Mouse (Mus musculus) hindbrain, postnatal 0 days (tissue): Measurements from ENCODE around the gene Myo6. TPM values are rescaled to one million over a fixed set of nuclear protein-coding genes. Genes with fewer than 3 reads are reported as not detected.

Experiments used
- ATAC-seq: fragments of 200-750 bp; cut with Nextera tagmentation; 2 replicates; pipeline ENCODE4 v1.8.0; 2017; ENCODE audit warnings: mild to moderate bottlenecking, moderate TSS enrichment, moderate library complexity
- DNase-seq: peaks from one replicate; pipeline ENCODE4 v3.0.0-alpha.2; 2015; ENCODE audit warnings: low spot score
- H3K27ac ChIP-seq: fragments of 300-500 bp; sonication (generic); 2 replicates; pipeline ENCODE4 v1.5.1; 2014; ENCODE audit warnings: mild to moderate bottlenecking
- H3K27me3 ChIP-seq: fragments of 300-500 bp; sonication (generic); 2 replicates; pipeline ENCODE4 v1.6.1; 2014; ENCODE audit warnings: low read length, mixed read lengths; ENCODE audit not compliant: insufficient read depth
- H3K36me3 ChIP-seq: fragments of 300-500 bp; sonication (generic); 2 replicates; pipeline ENCODE4 v1.6.1; 2014; ENCODE audit warnings: low read length, mixed read lengths; ENCODE audit not compliant: insufficient read depth
- H3K4me1 ChIP-seq: fragments of 300-500 bp; sonication (generic); 2 replicates; pipeline ENCODE4 v1.6.1; 2014; ENCODE audit warnings: antibody characterized with exemption, low read length, mixed read lengths; ENCODE audit not compliant: insufficient read depth
- H3K4me2 ChIP-seq: fragments of 300-500 bp; sonication (generic); 2 replicates; pipeline ENCODE4 v1.6.1; 2014; ENCODE audit warnings: low read depth, mild to moderate bottlenecking, low read length, moderate library complexity, mixed read lengths
- H3K4me3 ChIP-seq: fragments of 300-500 bp; sonication (generic); 2 replicates; pipeline ENCODE4 v1.5.1; 2014; ENCODE audit warnings: low read length
- H3K9ac ChIP-seq: fragments of 300-500 bp; sonication (generic); replicated peaks from 2 replicates; pipeline ENCODE4 v1.6.1; 2014; ENCODE audit warnings: mild to moderate bottlenecking, low read length, moderate library complexity, mixed read lengths
- H3K9me3 ChIP-seq: fragments of 300-500 bp; sonication (generic); 2 replicates; pipeline ENCODE4 v1.6.1; 2016; ENCODE audit warnings: low read length, mixed read lengths
- CTCF ChIP-seq: IDR thresholded peaks from 2 replicates; pipeline ENCODE4 v1.5.1; 2016; ENCODE audit warnings: antibody characterized with exemption, control low read depth, low read depth
- WGBS: fragments of 180-500 bp; shearing (Covaris S2); extraction: QIAGEN DNeasy Blood & Tissue Kit; methylation state at CpG from one replicate; pipeline ENCODE4 v1.1.7; 2014; 5-methylcytosine and 5-hydroxymethylcytosine counted together
- polyA plus RNA-seq: library from polyadenylated mRNA; unstranded; fragments of >200 nt; fragmentation: Nextera tagmentation; extraction: Ambion mirVana; gene quantifications from 2 replicates; pipeline ENCODE4 v1.2.1, GENCODE M21; 2015
- total RNA-seq: library from RNA; depleted of rRNA; stranded (reverse); fragments of >200 nt; gene quantifications from 2 replicates; pipeline ENCODE4 v1.2.3, GENCODE M21; 2014

The Myo6 gene
- total and polyA plus RNA-seq, 2 experiments from 2014 or later: 32.6 to 48.4 TPM

GRCm38 (mm10) chr9:80158937-80159336 lies 5.9 kb upstream of the Myo6 start:
- Histone ChIP-seq H3K9ac (no peak overlapping the region), H3K27ac (no peak overlapping the region; the same call in 1 of the 2 replicates), H3K27me3 (no peaks in the 10 kb centered on the region), H3K4me2 (no peak overlapping the region), H3K36me3 (no peaks in the 10 kb centered on the region), H3K4me3 (no peak overlapping the region), H3K9me3 (no peaks in the 10 kb centered on the region), H3K4me1 (no peaks in the 10 kb centered on the region; the same call in 1 of the 2 replicates)
- ATAC-seq (no peak), DNase-seq (no peak)
- 63% methylated on average over 5 of the region's 5 CpGs for WGBS
- no peak for TF ChIP-seq CTCF

- no peaks in the 10 kb centered on the region for H3K27me3 ChIP-seq
- H3K4me3 ChIP-seq: no peak overlapping the region
- H3K4me2 ChIP-seq: no peak overlapping the region
- no peaks in the 10 kb centered on the region for H3K4me1 ChIP-seq
- no peak for DNase-seq
- H3K9me3 ChIP-seq: no peaks in the 10 kb centered on the region
- no peak for TF ChIP-seq CTCF
- no peak for ATAC-seq
- H3K9ac ChIP-seq: no peak overlapping the region
- 53% methylated on average over 4 of the region's 4 CpGs for WGBS
- H3K27ac ChIP-seq: no peak overlapping the region
- no peaks in the 10 kb centered on the region for H3K36me3 ChIP-seq
Observed at GRCm38 (mm10) chr9:80161451-80161850, 3.4 kb upstream of the Myo6 start.

- Histone ChIP-seq H3K4me1 (0 out of 2 replicates have a peak, but pooled peaks cover 4% of the 10 kb centered on the region), H3K9ac (no peak overlapping the region), H3K36me3 (no peaks in the 10 kb centered on the region), H3K9me3 (no peaks in the 10 kb centered on the region), H3K4me2 (no peak overlapping the region), H3K27me3 (no peaks in the 10 kb centered on the region), H3K27ac (no peak overlapping the region), H3K4me3 (no peak overlapping the region)
- no peak for TF ChIP-seq CTCF
- WGBS: 86% methylated on average over 4 of the region's 4 CpGs
- DNase-seq (no peak), ATAC-seq (no peak)
Observed at GRCm38 (mm10) chr9:80163126-80163723, 1.6 kb upstream of the Myo6 start.

- H3K27me3 ChIP-seq: no peaks in the 10 kb centered on the region
- H3K4me2 ChIP-seq: peak overlapping the region; percentile 62
- no peaks in the 10 kb centered on the region for H3K9me3 ChIP-seq
- H3K27ac ChIP-seq: no peak overlapping the region
- WGBS: 3% methylated on average over 13 of the region's 13 CpGs
- TF ChIP-seq CTCF: no peak
- 0 out of 2 replicates have a peak, but pooled peaks cover 4% of the 10 kb centered on the region for H3K4me1 ChIP-seq
- H3K36me3 ChIP-seq: no peaks in the 10 kb centered on the region
- H3K9ac ChIP-seq: peak overlapping the region; percentile 75; the same call in 1 of the 2 replicates
- DNase-seq (no peak), ATAC-seq (no peak)
- peak overlapping the region; percentile 76 for H3K4me3 ChIP-seq
Observed at GRCm38 (mm10) chr9:80164191-80164590, 640 bp upstream of the Myo6 start.

- Histone ChIP-seq H3K27ac (peak overlapping the region; percentile 51), H3K4me3 (peak overlapping the region; percentile 76), H3K4me1 (0 out of 2 replicates have a peak, but pooled peaks cover 4% of the 10 kb centered on the region), H3K36me3 (no peaks in the 10 kb centered on the region), H3K9me3 (no peaks in the 10 kb centered on the region), H3K4me2 (peak overlapping the region; percentile 62), H3K27me3 (no peaks in the 10 kb centered on the region), H3K9ac (0 out of 2 replicates have a peak overlapping the region, but pooled peaks have one; percentile 28)
- WGBS: 30% methylated on average over 9 of the region's 9 CpGs
- no peak for ATAC-seq
- peak; percentile 27 for DNase-seq
- no peak for TF ChIP-seq CTCF
Observed at GRCm38 (mm10) chr9:80165690-80166089, 859 bp downstream of the Myo6 start.

GRCm38 (mm10) chr9:80166425-80166824 lies 1.6 kb downstream of the Myo6 start:
- H3K4me3 ChIP-seq: peak overlapping the region; percentile 76
- WGBS: 73% methylated on average over 6 of the region's 6 CpGs
- DNase-seq (no peak), ATAC-seq (no peak)
- TF ChIP-seq CTCF: no peak
- H3K9ac ChIP-seq: no peak overlapping the region; the same call in 1 of the 2 replicates
- H3K27me3 ChIP-seq: no peaks in the 10 kb centered on the region
- peak overlapping the region; percentile 62 for H3K4me2 ChIP-seq
- no peaks in the 10 kb centered on the region for H3K36me3 ChIP-seq
- H3K27ac ChIP-seq: 0 out of 2 replicates have a peak overlapping the region, but pooled peaks have one; percentile 51
- no peaks in the 10 kb centered on the region for H3K9me3 ChIP-seq
- H3K4me1 ChIP-seq: 0 out of 2 replicates have a peak, but pooled peaks cover 4% of the 10 kb centered on the region

GRCm38 (mm10) chr9:80167089-80167488 lies 2.3 kb downstream of the Myo6 start:
- DNase-seq: no peak
- no peak for TF ChIP-seq CTCF
- H3K27ac ChIP-seq: no peak overlapping the region
- no peak overlapping the region for H3K9ac ChIP-seq
- 69% methylated on average over 4 of the region's 4 CpGs for WGBS
- H3K4me2 ChIP-seq: peak overlapping the region; percentile 62
- no peaks in the 10 kb centered on the region for H3K27me3 ChIP-seq
- ATAC-seq: no peak
- no peaks in the 10 kb centered on the region for H3K9me3 ChIP-seq
- H3K4me1 ChIP-seq: 0 out of 2 replicates have a peak, but pooled peaks cover 4% of the 10 kb centered on the region
- no peak overlapping the region for H3K4me3 ChIP-seq
- H3K36me3 ChIP-seq: no peaks in the 10 kb centered on the region
